Mouse (Mus musculus): ENCODE data around the gene H2afb3.
"Not testable (repeated sequence)": the region's sequence is repeated elsewhere in the genome, so short reads cannot be mapped to it uniquely, and the experiment has no call there.

H2afb3 gene

DNA sequence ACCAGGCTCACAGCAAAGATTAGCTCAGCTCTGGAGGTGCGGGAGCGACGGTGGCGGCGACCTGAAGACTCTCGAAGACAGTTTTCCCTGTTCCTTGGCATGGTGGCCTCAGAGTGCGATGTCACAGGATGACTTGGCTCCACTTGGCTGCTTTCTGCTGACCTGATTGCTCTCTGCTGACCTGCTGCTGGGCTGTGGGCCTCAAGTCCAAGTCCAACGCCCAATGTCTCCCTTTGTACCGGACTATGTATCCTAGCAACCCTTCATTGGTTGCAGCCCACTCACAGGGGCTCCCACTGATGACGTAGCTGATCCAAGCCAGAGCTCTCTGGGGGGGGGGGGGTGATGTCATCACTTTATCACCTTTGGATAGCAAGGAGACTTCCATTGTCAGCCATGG is at the start of gene H2afb3:
H2afb3 (minus strand) TSS at position 101 of the 400 bp plus-strand sequence.
- in situ Hi-C loops (cut with MboI; ENCODE audit: low pct_unique_long_range_greater_than_20kb in 1 of 2, low sequenced_read_pairs in 2 of 2, unreplicated experiment in 1 of 2) = not testable (repeated sequence)

DNA sequence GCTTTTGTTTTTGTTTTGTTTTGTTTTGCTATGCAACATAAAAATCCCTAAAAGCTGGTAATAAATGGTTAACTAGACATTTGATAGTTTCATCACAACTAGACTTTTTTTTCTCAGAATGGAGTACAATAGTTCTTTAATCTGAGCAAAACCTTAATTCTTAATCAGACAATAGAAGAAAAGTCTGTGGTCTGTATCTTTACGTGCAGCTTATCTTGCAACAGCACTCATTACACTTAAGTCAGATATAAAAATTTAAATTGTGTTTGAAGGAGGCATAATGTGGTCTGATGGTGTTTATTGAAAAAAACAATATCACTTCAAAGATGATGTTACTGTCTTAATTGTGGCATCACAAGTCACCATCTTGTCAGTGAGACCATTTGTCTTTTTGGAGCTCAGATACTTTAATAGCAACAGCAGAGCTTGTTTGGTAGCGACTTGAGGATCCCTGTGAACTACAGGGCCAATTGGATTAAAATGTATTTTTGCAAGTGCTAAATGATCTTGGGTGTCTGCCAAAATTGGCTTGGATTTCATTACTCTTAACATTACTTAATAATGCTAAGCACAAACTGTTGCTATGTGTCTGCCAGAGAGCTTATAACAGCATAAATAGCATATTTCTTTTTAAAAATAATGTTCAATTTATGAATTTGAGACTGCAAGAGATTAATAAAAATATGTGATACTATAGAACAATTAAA is 11.3 kb downstream of the H2afb3 start:
- in situ Hi-C loops (cut with MboI; ENCODE audit: low pct_unique_long_range_greater_than_20kb in 1 of 2, low sequenced_read_pairs in 2 of 2, unreplicated experiment in 1 of 2) = no loop called here

GRCm38 (mm10) chrX:120292832-120293750 is 19.8 kb downstream of the H2afb3 start:
- in situ Hi-C loops (cut with MboI; ENCODE audit: low pct_unique_long_range_greater_than_20kb in 1 of 2, low sequenced_read_pairs in 2 of 2, unreplicated experiment in 1 of 2) = no loop called here

DNA sequence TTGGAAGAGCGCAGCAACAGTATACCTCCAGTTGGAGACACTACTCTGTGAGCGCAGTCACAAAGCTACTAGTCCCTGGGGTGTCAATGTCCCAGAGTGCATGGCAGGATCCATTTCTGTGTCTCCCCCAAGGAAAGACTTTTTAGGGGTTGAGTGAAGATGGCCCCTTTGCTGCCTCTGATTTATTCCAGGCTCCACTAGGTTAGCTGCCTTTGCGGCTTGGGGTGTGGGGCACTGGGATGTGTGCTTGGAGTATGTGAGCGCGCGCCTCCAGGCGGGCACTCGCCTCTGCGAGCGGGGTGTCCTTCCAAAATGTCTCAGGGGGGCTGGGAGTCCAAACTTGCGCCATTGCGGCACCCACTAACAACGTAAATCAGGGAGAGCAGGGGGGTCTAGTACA is 21.2 kb downstream of the H2afb3 start:
- in situ Hi-C loops (cut with MboI; ENCODE audit: low pct_unique_long_range_greater_than_20kb in 1 of 2, low sequenced_read_pairs in 2 of 2, unreplicated experiment in 1 of 2) = no loop called here

- in situ Hi-C loops (cut with MboI; ENCODE audit: low pct_unique_long_range_greater_than_20kb in 1 of 2, low sequenced_read_pairs in 2 of 2, unreplicated experiment in 1 of 2) = no loop called here
Measured at GRCm38 (mm10) chrX:120290900-120291280, 22.0 kb downstream of the H2afb3 start.

DNA sequence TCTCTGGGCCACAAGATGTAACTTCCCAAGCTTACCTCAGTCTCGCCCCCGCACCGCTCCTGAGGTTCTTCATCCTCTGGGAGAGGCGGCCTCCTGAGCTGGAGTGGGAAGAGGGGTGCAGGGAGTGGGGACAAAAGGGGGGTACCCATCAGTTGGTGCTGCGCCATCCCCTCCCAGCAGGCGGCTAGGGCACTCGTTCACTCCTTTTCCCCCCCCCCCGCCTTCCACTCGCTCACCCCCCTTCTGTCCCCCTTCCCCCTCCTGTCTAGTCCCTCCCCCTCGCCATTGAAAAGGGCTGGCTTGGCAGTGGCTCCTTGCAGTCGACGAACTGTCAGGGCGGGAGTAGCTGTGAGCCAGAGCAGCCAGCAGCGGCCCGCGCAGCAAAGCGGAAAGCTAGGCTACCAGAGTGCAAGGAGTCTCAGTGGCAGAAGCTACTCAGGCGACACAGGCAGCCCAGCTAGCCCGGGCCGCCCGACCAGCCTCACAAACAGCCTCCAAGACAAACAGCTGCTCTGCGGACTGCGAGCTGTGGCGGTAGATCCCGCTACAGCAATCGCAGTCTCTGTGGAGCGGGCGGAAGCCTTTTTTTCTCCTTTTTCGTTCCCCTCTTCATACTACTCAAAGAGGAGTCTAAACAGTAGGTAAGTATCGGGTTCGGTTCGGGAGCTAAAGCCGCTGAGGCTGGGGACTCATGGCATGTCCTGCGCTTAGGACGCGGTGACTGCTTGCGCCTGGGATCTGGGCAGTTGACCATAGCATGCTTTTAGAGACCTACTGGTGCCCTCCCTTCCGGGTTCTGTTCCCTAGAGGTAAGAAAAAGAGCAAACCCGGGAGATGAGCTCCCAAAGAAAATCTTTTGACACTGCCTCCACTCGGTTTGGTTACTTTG is 22.6 kb downstream of the H2afb3 start, which contains the start of gene Pcdh11x:
Pcdh11x (plus strand) TSS at position 249 of the 889 bp plus-strand sequence.
- in situ Hi-C loops (cut with MboI; ENCODE audit: low pct_unique_long_range_greater_than_20kb in 1 of 2, low sequenced_read_pairs in 2 of 2, unreplicated experiment in 1 of 2) = no loop called here

DNA sequence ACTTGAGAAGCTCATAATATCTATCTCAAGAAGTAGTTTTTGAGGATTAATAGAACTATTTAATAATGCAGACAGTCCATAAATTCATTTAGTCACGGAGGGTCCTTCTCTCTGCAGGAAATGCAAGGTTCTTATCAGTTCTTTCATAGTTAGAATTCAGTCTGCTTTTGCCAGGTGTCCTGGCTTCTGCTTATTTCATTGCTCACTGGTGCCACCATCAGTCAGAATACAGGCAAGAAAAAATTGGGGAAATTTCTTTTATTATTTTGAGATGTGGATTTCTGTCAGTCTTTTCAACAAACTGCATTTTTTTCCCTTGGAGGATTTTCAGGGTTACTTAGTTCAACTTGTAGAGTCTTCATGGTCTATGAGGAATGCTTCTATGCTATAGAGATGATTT is 25.4 kb downstream of the H2afb3 start:
- in situ Hi-C loops (cut with MboI; ENCODE audit: low pct_unique_long_range_greater_than_20kb in 1 of 2, low sequenced_read_pairs in 2 of 2, unreplicated experiment in 1 of 2) = no loop called here

DNA sequence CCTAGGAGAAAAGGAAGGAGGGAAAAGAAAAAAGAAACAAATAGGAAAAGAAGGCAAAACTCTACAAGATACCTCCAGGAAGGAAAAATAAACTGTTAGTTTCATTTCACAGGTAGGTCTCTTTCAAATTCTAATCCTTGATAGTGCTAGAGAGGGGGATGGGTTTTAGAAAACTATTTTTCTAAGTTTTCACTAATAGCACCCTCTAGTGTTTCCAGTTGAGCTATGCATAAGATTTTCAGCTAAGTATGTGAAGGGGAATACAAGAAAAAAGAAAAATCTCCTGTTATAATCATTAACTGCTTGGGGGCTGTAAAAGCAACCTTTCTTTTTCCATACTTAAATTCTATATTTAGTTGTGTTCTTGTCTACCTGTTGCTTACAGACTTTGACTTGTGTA is 27.4 kb downstream of the H2afb3 start:
- in situ Hi-C loops (cut with MboI; ENCODE audit: low pct_unique_long_range_greater_than_20kb in 1 of 2, low sequenced_read_pairs in 2 of 2, unreplicated experiment in 1 of 2) = no loop called here

Measured in mouse embryonic stem cell (cell line).